Mouse (Mus musculus) lung, postnatal 0 days (tissue): Measurements from ENCODE around the gene Ttll11.

Experiments
- CTCF ChIP-seq: IDR thresholded peaks from 2 replicates; pipeline ENCODE4 v1.5.1; 2016; ENCODE audit warnings: antibody characterized with exemption, mild to moderate bottlenecking
- EP300 ChIP-seq: IDR thresholded peaks from 2 replicates; pipeline ENCODE4 v1.6.1; 2016; ENCODE audit warnings: antibody characterized with exemption, mild to moderate bottlenecking, control low read depth

DNA sequence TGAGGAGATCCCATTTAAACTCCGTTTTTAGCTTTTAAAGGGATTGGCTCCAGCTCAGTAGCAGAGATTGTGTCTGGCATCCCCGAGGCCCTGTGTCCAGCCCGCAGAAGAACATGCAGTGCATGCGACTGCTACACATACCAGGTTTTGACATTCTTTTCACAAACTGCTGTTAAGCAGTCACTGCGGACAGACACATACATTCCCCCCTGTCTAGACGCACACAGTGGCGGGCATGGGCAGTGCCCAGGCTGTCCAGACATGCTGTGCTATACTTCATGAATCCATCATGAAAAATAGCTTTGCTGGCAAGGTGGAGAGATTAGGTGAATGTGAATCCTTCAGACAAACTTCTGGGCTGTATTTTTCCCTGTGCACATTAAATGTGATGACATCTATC, 154.6 kb downstream of the Ttll11 start:
- TF ChIP-seq CTCF (no peak), EP300 (no peak)
